Mouse (Mus musculus) forebrain, postnatal 0 days (tissue): ENCODE results near the gene Cpeb2. TPM values are rescaled to one million over a fixed set of nuclear protein-coding genes. Genes with fewer than 3 reads are reported as not detected.
A peak's percentile ranks its signal among the peaks of the same experiment; 100 is the strongest.

Experiments used
- ATAC-seq: fragments of 200-750 bp; cut with Nextera tagmentation; 2 replicates; pipeline ENCODE4 v1.8.0; 2017; ENCODE audit warnings: mild to moderate bottlenecking, moderate library complexity
- DNase-seq: peaks from one replicate; pipeline ENCODE4 v3.0.0-alpha.2; 2015
- H3K27ac ChIP-seq: fragments of 300-500 bp; sonication (generic); 2 replicates; pipeline ENCODE4 v1.5.1; 2014; ENCODE audit warnings: low read depth, mild to moderate bottlenecking, antibody characterized with exemption, low read length, moderate library complexity, mixed read lengths
- H3K27me3 ChIP-seq: fragments of 300-500 bp; sonication (generic); 2 replicates; pipeline ENCODE4 v1.6.1; 2014; ENCODE audit warnings: mild to moderate bottlenecking, low read length, mixed read lengths; ENCODE audit not compliant: insufficient read depth
- H3K36me3 ChIP-seq: fragments of 300-500 bp; sonication (generic); 2 replicates; pipeline ENCODE4 v1.6.1; 2014; ENCODE audit warnings: mild to moderate bottlenecking, moderate library complexity; ENCODE audit not compliant: insufficient read depth
- H3K4me1 ChIP-seq: fragments of 300-500 bp; sonication (generic); 2 replicates; pipeline ENCODE4 v1.6.1; 2014; ENCODE audit warnings: antibody characterized with exemption; ENCODE audit not compliant: insufficient read depth
- H3K4me2 ChIP-seq: fragments of 300-500 bp; sonication (generic); 2 replicates; pipeline ENCODE4 v1.6.1; 2014; ENCODE audit warnings: low read depth, mild to moderate bottlenecking, moderate library complexity
- H3K4me3 ChIP-seq: fragments of 300-500 bp; sonication (generic); 2 replicates; pipeline ENCODE4 v1.5.1; 2014; ENCODE audit warnings: low read depth, low read length, mixed read lengths
- H3K9ac ChIP-seq: fragments of 300-500 bp; sonication (generic); 2 replicates; pipeline ENCODE4 v1.6.1; 2014; ENCODE audit warnings: mild to moderate bottlenecking
- H3K9me3 ChIP-seq: fragments of 300-500 bp; sonication (generic); 2 replicates; pipeline ENCODE4 v1.6.1; 2016; ENCODE audit warnings: low read length
- CTCF ChIP-seq: sonication (generic); IDR thresholded peaks from 2 replicates; pipeline ENCODE4 v1.5.1; 2016; ENCODE audit warnings: antibody characterized with exemption, control low read depth, low read depth
- WGBS: fragments of 180-500 bp; shearing (Covaris S2); extraction: QIAGEN DNeasy Blood & Tissue Kit; methylation state at CpG from one replicate; pipeline ENCODE4 v1.1.7; 2014; 5-methylcytosine and 5-hydroxymethylcytosine counted together
- polyA plus RNA-seq: library from polyadenylated mRNA; unstranded; fragments of >200 nt; fragmentation: Nextera tagmentation; extraction: Ambion mirVana; gene quantifications from 2 replicates; pipeline ENCODE4 v1.2.1, GENCODE M21; 2015
- total RNA-seq: library from RNA; depleted of rRNA; stranded (reverse); fragments of >200 nt; gene quantifications from 2 replicates; pipeline ENCODE4 v1.2.3, GENCODE M21; 2014

The Cpeb2 gene
- total and polyA plus RNA-seq, 2 experiments from 2014 or later = 8.5 to 27.8 TPM

DNA sequence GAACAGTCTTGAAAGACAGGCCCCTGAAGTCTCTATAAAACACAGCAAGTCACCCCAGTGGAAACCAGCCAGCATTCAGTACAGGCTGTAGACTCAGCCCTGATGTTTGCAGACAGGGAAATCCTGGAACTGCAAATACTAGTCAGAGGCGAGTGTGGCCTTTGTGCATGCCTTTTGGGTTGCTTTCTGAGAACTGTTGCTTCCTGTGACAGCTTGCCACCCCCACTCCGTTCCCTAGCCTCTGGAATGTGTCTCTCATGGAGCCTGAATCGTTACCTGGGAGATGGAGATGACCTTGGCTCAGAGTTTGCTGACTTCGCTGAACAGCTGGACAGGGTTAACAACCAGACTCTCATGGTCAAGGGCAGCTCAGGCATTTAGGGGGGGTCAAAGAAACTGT is 77.0 kb downstream of the Cpeb2 start:
- ATAC-seq (no peak), DNase-seq (no peak)
- TF ChIP-seq CTCF = no peak
- no peaks in the 10 kb centered on the region for H3K4me1 ChIP-seq
- H3K9ac ChIP-seq = no peak overlapping the region
- H3K4me2 ChIP-seq = no peak overlapping the region
- H3K9me3 ChIP-seq = no peaks in the 10 kb centered on the region
- no peaks in the 10 kb centered on the region for H3K27me3 ChIP-seq
- H3K27ac ChIP-seq = no peak overlapping the region
- H3K4me3 ChIP-seq = no peak overlapping the region
- 50% methylated on average over 4 of the region's 4 CpGs for WGBS
- H3K36me3 ChIP-seq = no peaks in the 10 kb centered on the region

DNA sequence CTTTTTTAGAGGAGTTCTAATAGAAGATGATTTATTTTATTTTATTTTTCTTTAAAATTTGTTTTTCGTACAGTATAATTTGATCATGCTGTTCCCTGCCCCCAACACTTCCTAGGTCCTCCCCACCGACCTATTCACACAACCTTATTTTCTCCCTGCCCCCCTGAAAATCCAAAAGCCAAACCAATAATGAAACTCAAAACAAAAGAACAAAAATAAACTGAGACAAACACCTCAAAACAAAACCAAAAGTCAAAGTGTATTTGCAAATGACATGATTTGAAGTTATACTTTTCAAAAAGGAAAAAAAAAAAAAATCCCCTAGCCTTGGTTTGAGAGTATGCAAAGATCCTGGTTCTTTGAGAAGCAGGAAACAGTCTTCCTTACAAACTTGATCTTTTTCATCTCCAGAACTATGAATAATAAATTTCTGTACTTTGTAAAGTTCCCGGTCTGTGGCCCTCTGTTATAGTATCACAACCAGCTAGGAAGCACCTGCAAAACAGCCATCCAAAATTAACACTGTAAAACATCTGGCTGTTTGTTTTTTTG is 91.4 kb downstream of the Cpeb2 start:
- H3K4me2 ChIP-seq = no peak overlapping the region
- no peak for TF ChIP-seq CTCF
- WGBS = 87% methylated on average over 3 of the region's 3 CpGs
- no peak overlapping the region for H3K27ac ChIP-seq
- H3K9me3 ChIP-seq = no peaks in the 10 kb centered on the region
- no peaks in the 10 kb centered on the region for H3K27me3 ChIP-seq
- DNase-seq (no peak), ATAC-seq (no peak)
- H3K36me3 ChIP-seq = no peaks in the 10 kb centered on the region
- no peak overlapping the region for H3K4me3 ChIP-seq
- H3K4me1 ChIP-seq = no peaks in the 10 kb centered on the region
- no peak overlapping the region for H3K9ac ChIP-seq

DNA sequence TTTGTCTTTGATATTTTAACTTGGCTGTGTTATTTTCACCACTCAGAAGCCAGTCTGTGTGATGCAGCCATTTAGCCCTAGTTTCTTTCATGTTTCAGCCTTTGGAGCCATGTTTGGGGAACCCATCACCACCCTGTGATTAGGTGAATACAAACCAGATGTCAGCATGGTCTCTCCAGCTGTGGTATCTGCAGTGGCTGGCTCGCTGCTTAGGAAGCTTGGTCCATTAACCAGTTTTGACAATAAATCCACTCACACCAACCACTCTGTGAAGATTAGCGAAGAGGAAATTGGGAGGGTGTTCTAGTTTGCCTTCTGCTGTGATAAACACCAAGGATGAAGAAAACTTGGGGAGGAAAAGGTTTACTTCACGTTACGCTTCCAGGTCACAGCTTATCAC is 92.6 kb downstream of the Cpeb2 start:
- no peaks in the 10 kb centered on the region for H3K4me1 ChIP-seq
- no peak overlapping the region for H3K9ac ChIP-seq
- H3K36me3 ChIP-seq = no peaks in the 10 kb centered on the region
- H3K4me3 ChIP-seq = no peak overlapping the region
- no peak for TF ChIP-seq CTCF
- no peaks in the 10 kb centered on the region for H3K27me3 ChIP-seq
- H3K4me2 ChIP-seq = no peak overlapping the region
- no peaks in the 10 kb centered on the region for H3K9me3 ChIP-seq
- 85% methylated on average over 4 of the region's 4 CpGs for WGBS
- DNase-seq (no peak), ATAC-seq (no peak)
- H3K27ac ChIP-seq = no peak overlapping the region

DNA sequence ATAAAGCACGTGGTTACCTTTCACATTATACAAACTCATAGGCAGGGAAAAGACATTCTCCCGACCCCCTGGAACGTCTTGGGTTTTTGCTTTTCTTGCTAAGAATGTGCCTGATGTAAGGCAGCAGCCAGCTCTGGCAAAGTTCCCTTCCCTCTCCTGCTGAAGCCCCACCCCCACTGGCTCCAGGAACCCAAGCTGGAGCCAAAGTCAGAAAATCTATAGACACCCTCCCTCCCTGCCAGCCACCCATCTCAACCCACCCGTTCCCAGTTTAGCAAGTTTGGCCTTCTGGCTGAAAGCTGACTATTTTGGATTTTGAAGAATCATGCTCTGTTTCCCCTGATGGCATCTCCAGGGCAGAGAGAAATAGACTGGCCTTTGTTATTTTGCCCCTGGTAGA is 95.6 kb downstream of the Cpeb2 start:
- Histone ChIP-seq H3K4me1 (no peaks in the 10 kb centered on the region), H3K9me3 (no peaks in the 10 kb centered on the region), H3K4me2 (no peak overlapping the region), H3K27ac (no peak overlapping the region), H3K9ac (no peak overlapping the region), H3K36me3 (no peaks in the 10 kb centered on the region), H3K27me3 (no peaks in the 10 kb centered on the region), H3K4me3 (no peak overlapping the region)
- ATAC-seq (no peak), DNase-seq (peak; percentile 10)
- WGBS = 30% methylated on average over 4 of the region's 4 CpGs
- no peak for TF ChIP-seq CTCF

DNA sequence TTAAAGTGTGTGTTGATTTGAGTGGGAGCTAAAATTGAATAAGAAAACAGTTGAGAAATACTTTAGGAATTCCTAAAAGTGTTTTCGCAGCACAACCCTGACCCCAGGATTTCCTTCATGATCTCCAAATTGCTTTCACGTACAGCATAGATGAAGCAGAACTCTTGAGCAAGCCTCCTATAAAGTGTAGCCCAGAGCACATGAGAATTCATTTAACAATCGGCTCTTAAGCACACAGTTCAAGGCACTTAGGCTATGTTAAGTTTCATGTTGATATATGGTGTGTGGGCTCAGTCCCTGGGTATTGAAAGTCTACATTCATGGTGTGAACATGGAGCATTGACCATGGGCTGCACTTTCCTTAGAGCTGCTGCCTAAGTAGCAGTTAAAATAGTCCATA is 97.3 kb downstream of the Cpeb2 start:
- ATAC-seq (no peak), DNase-seq (no peak)
- Histone ChIP-seq H3K4me3 (no peak overlapping the region), H3K4me1 (no peaks in the 10 kb centered on the region), H3K9me3 (no peaks in the 10 kb centered on the region), H3K27me3 (no peaks in the 10 kb centered on the region), H3K4me2 (no peak overlapping the region), H3K36me3 (no peaks in the 10 kb centered on the region), H3K27ac (no peak overlapping the region), H3K9ac (no peak overlapping the region)
- WGBS = 90% methylated on average over 3 of the region's 3 CpGs
- TF ChIP-seq CTCF = no peak

DNA sequence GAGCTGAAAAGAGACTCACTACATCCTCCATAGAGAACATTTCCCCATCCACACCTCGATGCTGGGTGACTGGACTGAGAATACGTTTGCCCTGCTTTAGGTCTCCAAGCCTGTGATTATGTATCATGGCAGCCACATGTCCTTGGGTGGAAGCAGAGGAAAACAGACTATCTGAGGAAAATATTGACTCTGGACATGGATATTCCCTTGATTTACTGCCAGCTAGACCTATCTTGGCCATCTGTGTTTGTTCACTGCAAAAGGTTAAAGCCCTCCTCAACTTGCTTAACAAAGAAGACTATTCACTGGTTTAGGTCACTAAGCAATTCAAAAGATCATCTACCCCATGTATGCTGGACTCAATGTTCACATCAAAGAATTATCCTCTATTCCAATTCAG is 101.5 kb downstream of the Cpeb2 start:
- Histone ChIP-seq H3K9me3 (no peaks in the 10 kb centered on the region), H3K36me3 (no peaks in the 10 kb centered on the region), H3K4me2 (no peak overlapping the region), H3K27ac (no peak overlapping the region), H3K9ac (no peak overlapping the region), H3K27me3 (no peaks in the 10 kb centered on the region), H3K4me3 (no peak overlapping the region), H3K4me1 (no peaks in the 10 kb centered on the region)
- no peak for ATAC-seq
- no peak for TF ChIP-seq CTCF
- 78% methylated on average over 2 of the region's 2 CpGs for WGBS
- DNase-seq = no peak

DNA sequence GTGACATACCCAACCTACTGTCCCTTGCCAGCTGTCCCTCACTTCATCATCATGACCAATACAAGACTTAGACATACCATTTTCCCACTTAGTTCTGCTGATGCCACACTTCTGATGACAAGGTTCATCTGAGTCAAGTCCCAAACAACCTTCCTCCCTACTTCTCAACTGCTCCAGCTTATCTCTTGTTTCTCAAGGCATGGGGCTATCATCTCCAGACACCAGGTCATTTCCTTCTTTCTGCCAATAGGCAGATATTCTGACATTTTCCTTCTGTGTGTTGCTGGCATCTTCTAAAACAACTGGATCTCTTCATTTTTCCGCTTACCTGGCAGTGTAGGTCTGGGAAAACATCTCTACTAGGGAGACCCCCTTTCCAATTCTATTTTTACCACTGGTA is 104.2 kb downstream of the Cpeb2 start:
- TF ChIP-seq CTCF = no peak
- no peak overlapping the region for H3K9ac ChIP-seq
- DNase-seq (no peak), ATAC-seq (no peak)
- H3K36me3 ChIP-seq = no peaks in the 10 kb centered on the region
- no peak overlapping the region for H3K4me3 ChIP-seq
- H3K9me3 ChIP-seq = no peaks in the 10 kb centered on the region
- no peak overlapping the region for H3K4me2 ChIP-seq
- H3K27ac ChIP-seq = no peak overlapping the region
- no peaks in the 10 kb centered on the region for H3K4me1 ChIP-seq
- H3K27me3 ChIP-seq = no peaks in the 10 kb centered on the region
- WGBS = 93% methylated on average over 1 of the region's 1 CpGs
